Mouse (Mus musculus): ENCODE measurements around the gene Serpinb1a.

The Serpinb1a gene

GRCm38 (mm10) chr13:32841349-32841748, 9.6 kb downstream of the Serpinb1a start:
- no peak for ATAC-seq (ENCODE audit: insufficient number of reproducible peaks, low FRiP score, low TSS enrichment)

- ATAC-seq (ENCODE audit: insufficient number of reproducible peaks, low FRiP score, low TSS enrichment): no peak
Measured at GRCm38 (mm10) chr13:32839314-32839713, 11.7 kb downstream of the Serpinb1a start.

- ATAC-seq (ENCODE audit: insufficient number of reproducible peaks, low FRiP score, low TSS enrichment): no peak
Measured at GRCm38 (mm10) chr13:32834513-32834912, 16.5 kb downstream of the Serpinb1a start.

- ATAC-seq (ENCODE audit: insufficient number of reproducible peaks, low FRiP score, low TSS enrichment): no peak
Measured at GRCm38 (mm10) chr13:32833237-32833636, 17.7 kb downstream of the Serpinb1a start.

GRCm38 (mm10) chr13:32832776-32833175, 18.2 kb downstream of the Serpinb1a start:
- ATAC-seq (ENCODE audit: insufficient number of reproducible peaks, low FRiP score, low TSS enrichment): no peak

GRCm38 (mm10) chr13:32831505-32832273, 19.3 kb downstream of the Serpinb1a start:
- ATAC-seq (ENCODE audit: insufficient number of reproducible peaks, low FRiP score, low TSS enrichment): no peak

- no peak for ATAC-seq (ENCODE audit: insufficient number of reproducible peaks, low FRiP score, low TSS enrichment)
Measured at GRCm38 (mm10) chr13:32828886-32829285, 22.1 kb downstream of the Serpinb1a start.

GRCm38 (mm10) chr13:32827951-32828350, 23.0 kb downstream of the Serpinb1a start:
- 0 out of 2 replicates have a peak, but pooled peaks have one; percentile 41 for ATAC-seq (ENCODE audit: insufficient number of reproducible peaks, low FRiP score, low TSS enrichment)

GRCm38 (mm10) chr13:32827111-32827822, 23.7 kb downstream of the Serpinb1a start:
- ATAC-seq (ENCODE audit: insufficient number of reproducible peaks, low FRiP score, low TSS enrichment): no peak

GRCm38 (mm10) chr13:32825546-32825945, 25.4 kb downstream of the Serpinb1a start:
- no peak for ATAC-seq (ENCODE audit: insufficient number of reproducible peaks, low FRiP score, low TSS enrichment)

- no peak for ATAC-seq (ENCODE audit: insufficient number of reproducible peaks, low FRiP score, low TSS enrichment)
Measured at GRCm38 (mm10) chr13:32824377-32825330, 26.3 kb downstream of the Serpinb1a start.

- ATAC-seq (ENCODE audit: insufficient number of reproducible peaks, low FRiP score, low TSS enrichment): no peak
Measured at GRCm38 (mm10) chr13:32823126-32823525, 27.9 kb downstream of the Serpinb1a start.

- no peak for ATAC-seq (ENCODE audit: insufficient number of reproducible peaks, low FRiP score, low TSS enrichment)
Measured at GRCm38 (mm10) chr13:32821671-32822070, 29.3 kb downstream of the Serpinb1a start.

GRCm38 (mm10) chr13:32819926-32820325, 31.1 kb downstream of the Serpinb1a start:
- ATAC-seq (ENCODE audit: insufficient number of reproducible peaks, low FRiP score, low TSS enrichment): no peak

- no peak for ATAC-seq (ENCODE audit: insufficient number of reproducible peaks, low FRiP score, low TSS enrichment)
Measured at GRCm38 (mm10) chr13:32819241-32819640, 31.7 kb downstream of the Serpinb1a start.

GRCm38 (mm10) chr13:32807624-32808023, 43.4 kb downstream of the Serpinb1a start:
- ATAC-seq (ENCODE audit: insufficient number of reproducible peaks, low FRiP score, low TSS enrichment): no peak

- no peak for ATAC-seq (ENCODE audit: insufficient number of reproducible peaks, low FRiP score, low TSS enrichment)
Measured at GRCm38 (mm10) chr13:32806820-32807219, 44.2 kb downstream of the Serpinb1a start.

GRCm38 (mm10) chr13:32803701-32804345, 47.2 kb downstream of the Serpinb1a start:
- no peak for ATAC-seq (ENCODE audit: insufficient number of reproducible peaks, low FRiP score, low TSS enrichment)

GRCm38 (mm10) chr13:32802259-32803081, 48.5 kb downstream of the Serpinb1a start, which contains the start of gene D930007J09Rik:
Gene D930007J09Rik (minus strand): TSS chr13:32802849.
- ATAC-seq (ENCODE audit: insufficient number of reproducible peaks, low FRiP score, low TSS enrichment): peak; percentile 2
